Mouse (Mus musculus) T-helper 17 cell (primary cell): ENCODE results near the gene Gramd1c.

ENCODE experiments used
- in situ Hi-C, 2 experiments: fragments of 300-600 bp; cut with MboI, MseI; formaldehyde crosslinking; loops; 1 replicate in 1 of 2; 2 replicates in 1 of 2; pipeline ENCODE4 v1.15.1; 2025; ENCODE audit warnings: high pct_unique_total_duplicates in 2 of 2

The Gramd1c gene

DNA sequence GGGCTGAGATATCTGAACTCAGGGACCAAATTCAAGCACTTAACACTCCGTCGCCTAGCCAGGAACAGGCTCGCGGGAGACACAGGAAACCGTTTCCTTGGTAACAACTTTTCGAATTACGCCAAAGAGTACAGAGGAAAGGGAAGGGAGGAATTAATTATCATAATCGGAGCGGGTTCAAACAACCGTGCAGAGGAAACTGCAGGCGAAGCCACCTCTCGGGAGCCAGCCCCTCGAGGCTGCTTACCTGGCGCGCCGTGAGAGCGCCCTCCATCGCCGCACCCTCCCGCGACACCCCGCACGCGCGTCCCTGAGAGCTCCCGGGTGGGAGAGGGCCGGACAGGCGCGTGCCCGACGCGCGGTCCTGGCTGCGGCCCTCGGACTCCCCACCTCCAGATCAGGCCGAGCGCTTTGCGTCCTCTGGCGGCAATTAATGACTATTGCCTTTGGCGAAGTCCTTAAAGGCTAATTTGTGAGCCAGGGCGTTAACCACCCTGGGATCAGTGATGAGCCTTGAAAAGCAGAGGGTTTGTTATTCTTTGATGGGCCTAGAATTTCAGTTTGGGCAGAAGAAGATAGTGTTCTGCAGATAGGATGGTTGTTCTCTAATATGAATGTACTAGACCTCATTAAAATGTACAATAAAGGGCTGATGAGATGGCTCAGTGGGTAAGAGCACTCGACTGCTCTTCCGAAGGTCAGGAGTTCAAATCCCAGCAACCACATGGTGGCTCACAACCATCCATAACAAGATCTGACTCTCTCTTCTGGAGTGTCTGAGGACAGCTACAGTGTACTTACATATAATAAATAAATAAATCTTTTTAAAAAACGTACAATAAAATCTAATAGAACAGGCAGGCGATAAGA is at the start of gene Gramd1c:
Gramd1c (minus strand) TSS at position 321 of the 870 bp plus-strand sequence.
- in situ Hi-C loops, result no loop called here

- in situ Hi-C loops, result loop anchor here in 1 of 2 experiments (10.0 kb wide), 1 partner anchor 1876 kb away; no protein-coding TSS in a partner anchor
Measured at GRCm38 (mm10) chr16:44109002-44109401, 45.9 kb upstream of the Gramd1c start.

DNA sequence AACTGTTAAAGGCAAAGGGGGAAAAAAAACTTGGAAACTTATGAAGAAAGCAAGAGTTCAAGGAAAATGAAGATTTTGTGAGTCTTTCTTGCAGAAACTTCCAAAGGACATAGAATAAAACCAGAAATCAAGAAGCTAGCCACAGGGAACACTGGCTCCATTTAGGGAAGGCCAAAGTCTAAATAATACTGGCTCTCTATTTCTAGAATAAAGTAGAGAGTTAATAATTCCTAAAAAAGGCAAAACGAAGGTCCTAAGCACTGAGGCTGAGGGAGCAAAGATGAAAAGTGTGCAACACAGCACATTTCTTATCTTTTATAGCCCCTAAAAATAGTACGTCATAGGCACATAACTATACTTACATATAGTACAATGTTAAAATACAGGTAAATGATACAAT is 42.1 kb upstream of the Gramd1c start:
- in situ Hi-C loops, result loop anchor here in 1 of 2 experiments (10.0 kb wide), 1 partner anchor 1880 kb away; no protein-coding TSS in a partner anchor

GRCm38 (mm10) chr16:44103806-44104766 is 40.9 kb upstream of the Gramd1c start:
- in situ Hi-C loops, result loop anchor here in 1 of 2 experiments (10.0 kb wide), 1 partner anchor 1881 kb away; no protein-coding TSS in a partner anchor

GRCm38 (mm10) chr16:44102925-44103324 is 39.8 kb upstream of the Gramd1c start:
- in situ Hi-C loops, result loop anchor here in 1 of 2 experiments (10.0 kb wide), 1 partner anchor 1882 kb away; no protein-coding TSS in a partner anchor

DNA sequence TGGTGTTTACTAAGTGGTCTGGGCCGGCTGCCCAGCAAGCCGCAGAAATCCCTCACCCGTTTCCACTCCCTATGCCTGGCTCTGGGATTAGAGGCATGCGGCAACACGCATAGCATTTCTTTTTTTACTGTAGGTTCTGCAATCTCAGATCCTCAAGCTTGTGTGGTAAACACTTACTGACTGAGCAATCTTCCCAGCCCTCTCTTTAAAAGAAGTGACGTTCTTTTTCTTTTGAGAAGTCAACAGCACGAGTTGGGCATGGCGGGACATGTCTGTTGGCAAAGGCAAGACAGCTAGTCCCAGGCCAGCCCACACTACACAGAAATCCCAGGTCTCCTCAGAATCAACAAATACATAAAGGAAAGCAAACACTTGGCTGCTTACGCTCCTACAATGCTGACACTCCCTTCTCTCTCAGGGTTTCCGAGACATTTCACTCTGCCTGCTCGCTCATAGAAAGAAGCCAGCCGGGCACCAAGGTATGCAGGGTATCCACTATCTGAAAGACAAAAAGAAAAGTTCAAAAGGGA is 38.1 kb upstream of the Gramd1c start:
- in situ Hi-C loops, result loop anchor here in 1 of 2 experiments (10.0 kb wide), 1 partner anchor 1884 kb away; no protein-coding TSS in a partner anchor

GRCm38 (mm10) chr16:44099377-44099776 is 36.2 kb upstream of the Gramd1c start:
- in situ Hi-C loops, result loop anchor here in 1 of 2 experiments (5.0 kb wide), 1 partner anchor 102 kb away; no protein-coding TSS in a partner anchor

- in situ Hi-C loops, result no loop called here
Measured at GRCm38 (mm10) chr16:44087650-44088049, 24.5 kb upstream of the Gramd1c start.

GRCm38 (mm10) chr16:44061341-44061740 is 1.8 kb downstream of the Gramd1c start:
- in situ Hi-C loops, result no loop called here

GRCm38 (mm10) chr16:44060604-44061286 is 2.4 kb downstream of the Gramd1c start:
- in situ Hi-C loops, result no loop called here

DNA sequence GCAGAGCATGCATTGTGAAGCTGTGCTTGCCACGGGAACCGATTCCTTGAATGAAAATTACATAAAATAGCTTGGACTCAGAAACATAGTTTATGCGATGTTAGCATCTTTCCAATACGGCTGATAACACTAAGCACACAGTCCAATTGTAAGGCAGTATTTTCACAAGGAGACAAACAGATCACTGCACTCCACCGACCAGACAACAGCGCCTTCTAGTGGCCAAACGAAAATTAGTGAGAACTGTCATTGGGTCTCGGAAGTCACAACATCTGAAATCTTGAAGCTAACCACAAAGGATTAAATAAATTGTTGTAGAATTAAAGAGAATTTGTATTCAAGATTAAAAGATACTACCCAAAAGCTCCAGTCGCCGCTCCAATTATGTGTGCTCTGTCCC is 4.4 kb downstream of the Gramd1c start:
- in situ Hi-C loops, result loop anchor here in 1 of 2 experiments (5.0 kb wide), 1 partner anchor 161 kb away; no protein-coding TSS in a partner anchor

GRCm38 (mm10) chr16:44055766-44056165 is 7.4 kb downstream of the Gramd1c start:
- in situ Hi-C loops, result loop anchor here in 1 of 2 experiments (5.0 kb wide), 1 partner anchor 158 kb away; no protein-coding TSS in a partner anchor

DNA sequence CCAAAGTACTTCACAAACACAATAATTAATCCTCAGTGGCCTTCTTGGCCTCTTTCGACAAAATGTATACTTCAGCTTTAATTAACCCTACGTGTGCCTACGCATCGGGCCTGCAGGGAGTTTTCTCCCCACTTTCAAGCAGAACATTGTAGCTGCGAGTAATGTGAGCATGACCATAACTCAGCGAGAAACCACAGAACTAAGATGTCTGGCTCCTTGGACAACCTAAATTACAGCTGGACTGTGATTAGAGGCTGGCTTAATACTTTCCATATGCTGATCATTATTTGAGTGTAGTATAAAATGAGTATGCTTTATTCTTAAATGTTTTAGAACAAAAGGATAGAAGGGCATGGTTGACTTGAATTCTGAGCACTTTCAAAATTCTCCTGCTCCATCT is 9.9 kb downstream of the Gramd1c start:
- in situ Hi-C loops, result no loop called here

DNA sequence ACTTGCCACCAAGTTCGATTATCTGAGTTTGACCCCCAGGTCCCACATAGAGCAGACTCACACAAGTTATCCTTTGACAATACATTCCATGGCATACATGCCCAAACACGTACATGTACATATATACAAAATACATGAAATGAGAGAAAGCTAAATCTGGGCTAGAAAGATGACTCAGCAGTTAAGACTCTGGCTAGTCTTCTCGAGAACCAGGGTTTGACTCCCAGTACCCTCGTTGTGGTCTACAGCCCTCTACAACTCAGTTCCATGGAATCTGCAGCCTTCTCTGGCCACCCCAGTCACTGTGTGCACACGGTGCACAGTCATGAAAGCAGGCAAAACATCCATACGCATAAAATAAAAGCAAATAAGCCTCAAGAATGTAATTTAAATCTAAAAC is 10.8 kb downstream of the Gramd1c start:
- in situ Hi-C loops, result no loop called here

DNA sequence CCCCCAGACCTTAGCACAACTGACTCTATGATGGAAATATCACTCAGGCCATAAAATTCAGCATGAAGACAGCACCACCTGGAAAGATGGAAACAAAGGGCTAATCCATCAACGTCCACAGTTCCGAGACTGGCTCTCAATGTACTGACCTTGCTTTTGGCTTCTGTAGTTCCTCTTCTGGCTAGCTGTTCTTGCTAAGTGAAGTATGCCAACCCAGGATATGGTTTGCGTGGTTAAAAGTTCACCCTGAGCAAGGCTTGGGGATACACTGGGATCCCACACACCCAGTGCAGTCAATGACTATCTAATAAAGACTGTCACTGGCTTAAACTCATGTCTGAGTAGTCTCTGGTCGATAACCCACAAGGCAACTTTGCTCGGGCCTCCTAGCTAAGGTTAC is 13.0 kb downstream of the Gramd1c start:
- in situ Hi-C loops, result no loop called here

DNA sequence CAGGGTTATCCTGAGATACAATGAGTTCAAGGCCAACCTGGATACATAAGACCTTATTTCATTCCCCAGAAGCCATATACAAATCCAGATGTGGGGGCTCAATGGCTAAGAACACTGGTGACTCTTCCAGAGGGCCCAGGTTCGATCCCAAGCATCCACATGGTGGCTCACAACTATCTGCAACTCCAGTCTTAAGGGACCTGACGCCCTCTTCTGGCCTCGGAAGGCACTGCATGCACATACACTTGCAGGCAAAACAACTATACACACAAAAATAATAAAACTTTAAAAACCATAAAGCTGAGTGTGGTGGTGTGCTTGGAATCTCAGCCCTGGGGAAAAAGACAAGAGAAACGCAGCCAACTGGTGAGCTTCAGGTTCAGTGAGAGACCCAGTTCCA is 24.0 kb downstream of the Gramd1c start:
- in situ Hi-C loops, result no loop called here

DNA sequence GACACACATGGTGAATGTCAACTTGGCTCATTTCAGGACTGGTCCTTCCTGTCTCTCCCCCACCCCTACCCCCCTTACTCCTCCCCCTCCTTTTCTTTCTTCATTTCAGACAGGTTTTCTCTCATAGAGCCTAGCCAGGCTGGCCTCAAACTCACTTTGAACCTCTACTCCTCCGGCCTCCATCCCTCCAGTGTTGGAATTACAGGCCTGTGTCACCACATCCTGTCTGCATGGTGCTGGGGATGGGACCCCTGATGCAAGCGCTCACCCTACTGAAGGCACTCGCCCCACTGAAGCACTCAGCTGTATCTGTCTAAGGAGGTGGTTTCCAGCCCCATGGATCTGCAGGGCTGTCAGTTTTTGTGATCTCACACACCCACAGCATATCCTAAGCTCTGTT is 27.9 kb downstream of the Gramd1c start:
- in situ Hi-C loops, result no loop called here

DNA sequence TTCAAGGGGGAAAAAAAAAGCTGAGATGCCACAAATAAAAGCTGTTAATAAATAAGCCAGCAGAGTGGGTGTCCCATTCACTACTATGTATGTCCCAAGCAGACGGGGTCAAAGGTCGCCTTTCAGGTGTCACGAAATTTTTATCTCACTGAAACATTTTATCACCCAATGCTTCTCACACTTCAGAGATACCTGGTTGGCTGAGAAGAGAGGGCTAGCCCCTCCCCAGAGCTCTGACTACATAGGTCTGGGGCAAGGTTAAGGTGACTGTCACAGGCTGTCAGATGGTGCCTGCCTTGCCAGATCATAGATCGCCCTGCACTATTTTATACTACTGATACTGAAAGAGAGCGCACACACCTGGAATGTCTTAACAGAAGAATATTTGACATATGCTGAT is 29.8 kb downstream of the Gramd1c start:
- in situ Hi-C loops, result no loop called here

GRCm38 (mm10) chr16:44029273-44029672 is 33.9 kb downstream of the Gramd1c start:
- in situ Hi-C loops, result no loop called here

DNA sequence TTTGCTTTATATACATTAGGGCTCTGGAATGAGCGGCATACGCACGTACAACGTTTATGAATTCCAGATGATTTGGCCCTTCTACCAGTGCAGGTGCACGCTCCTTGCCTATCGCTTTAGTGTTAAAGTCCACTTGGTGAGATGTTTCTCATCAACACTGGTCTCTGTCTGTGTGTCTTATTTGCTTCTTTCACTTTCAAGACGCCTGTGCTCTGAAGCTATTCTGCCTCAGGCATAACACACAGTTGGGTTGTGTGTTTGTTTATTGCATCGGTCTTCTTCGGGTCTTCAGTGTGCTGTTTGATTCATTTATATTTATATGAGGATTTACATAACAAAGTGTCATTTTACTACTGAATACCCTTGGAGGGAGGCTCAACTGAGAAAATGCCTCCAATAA is 36.3 kb downstream of the Gramd1c start:
- in situ Hi-C loops, result no loop called here

GRCm38 (mm10) chr16:44026210-44026609 is 36.9 kb downstream of the Gramd1c start:
- in situ Hi-C loops, result no loop called here
